Mouse (Mus musculus) midbrain, embryonic 14.5 days (tissue): ENCODE measurements around the gene Polr2b. TPM values are rescaled to one million over a fixed set of nuclear protein-coding genes. Genes with fewer than 3 reads are reported as not detected.
A peak's percentile ranks its signal among the peaks of the same experiment; 100 is the strongest.

Source experiments
- ATAC-seq: fragments of 200-750 bp; cut with Nextera tagmentation; 2 replicates; pipeline ENCODE4 v1.8.0; 2017; ENCODE audit warnings: moderate number of reproducible peaks, moderate library complexity; ENCODE audit not compliant: low FRiP score, low TSS enrichment
- DNase-seq: peaks from one replicate; pipeline ENCODE4 v3.0.0-alpha.2; 2015
- H3K27ac ChIP-seq: fragments of 300-500 bp; sonication (generic); replicated peaks from 2 replicates; pipeline ENCODE4 v1.5.1; 2014; ENCODE audit warnings: mild to moderate bottlenecking, low read depth, low read length, moderate library complexity
- H3K27me3 ChIP-seq: fragments of 300-500 bp; sonication (generic); 2 replicates; pipeline ENCODE4 v1.6.1; 2014; ENCODE audit warnings: low read length, control low read depth, mixed read lengths; ENCODE audit not compliant: control insufficient read depth, insufficient read depth
- H3K36me3 ChIP-seq: fragments of 300-500 bp; sonication (generic); 2 replicates; pipeline ENCODE4 v1.6.1; 2014; ENCODE audit warnings: low read length, control low read depth; ENCODE audit not compliant: control insufficient read depth, insufficient read depth
- H3K4me1 ChIP-seq: fragments of 300-500 bp; sonication (generic); 2 replicates; pipeline ENCODE4 v1.6.1; 2014; ENCODE audit warnings: mild to moderate bottlenecking, antibody characterized with exemption, low read length, control low read depth; ENCODE audit not compliant: control insufficient read depth, insufficient read depth
- H3K4me2 ChIP-seq: fragments of 300-500 bp; sonication (generic); 2 replicates; pipeline ENCODE4 v1.6.1; 2014; ENCODE audit warnings: mild to moderate bottlenecking, low read length, moderate library complexity
- H3K4me3 ChIP-seq: fragments of 300-500 bp; sonication (generic); replicated peaks from 2 replicates; pipeline ENCODE4 v1.5.1; 2014; ENCODE audit warnings: low read depth, low read length
- H3K9ac ChIP-seq: fragments of 300-500 bp; sonication (generic); replicated peaks from 2 replicates; pipeline ENCODE4 v1.6.1; 2014; ENCODE audit warnings: mild to moderate bottlenecking, low read length, moderate library complexity
- H3K9me3 ChIP-seq: fragments of 300-500 bp; sonication (generic); 2 replicates; pipeline ENCODE4 v1.6.1; 2016; ENCODE audit warnings: low read length, control low read depth, mixed read lengths; ENCODE audit not compliant: control insufficient read depth
- whole genome bisulfite sequencing: fragments of 180-500 bp; shearing (Covaris S2); extraction: QIAGEN DNeasy Blood & Tissue Kit; methylation state at CpG from one replicate; pipeline ENCODE4 v1.1.7; 2014; 5-methylcytosine and 5-hydroxymethylcytosine counted together
- polyA plus RNA-seq: library from polyadenylated mRNA; unstranded; fragments of >200 nt; fragmentation: Nextera tagmentation; extraction: Ambion mirVana; gene quantifications from 2 replicates; pipeline ENCODE4 v1.2.1, GENCODE M21; 2014

Polr2b gene
- polyA plus RNA-seq, 1 experiment from 2014 or later: 77.2 TPM

DNA sequence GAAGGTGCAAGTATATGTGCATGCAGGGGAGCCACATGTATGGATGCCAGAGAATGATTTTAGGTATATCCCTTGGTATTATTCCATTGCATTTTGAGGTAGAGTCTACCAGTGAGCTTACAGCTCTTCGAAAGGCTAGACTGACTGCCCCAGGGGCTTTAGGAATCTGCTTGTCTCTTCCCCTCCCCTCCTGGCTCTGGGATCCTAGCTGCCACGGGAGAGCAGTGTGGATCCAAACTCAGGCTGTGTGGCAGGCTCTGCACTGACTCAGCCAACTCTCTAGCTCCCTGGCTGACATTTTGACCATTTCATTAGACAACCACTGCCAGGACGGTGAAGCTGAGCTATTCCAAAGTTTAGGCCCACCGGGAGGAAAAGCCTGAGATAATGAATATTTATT, 65.6 kb downstream of the Polr2b start:
- no peak overlapping the region for H3K4me3 ChIP-seq
- 75% methylated on average over 4 of the region's 4 CpGs for WGBS
- H3K9ac ChIP-seq: no peak overlapping the region
- no peak overlapping the region for H3K27ac ChIP-seq
- no peaks in the 10 kb centered on the region for H3K36me3 ChIP-seq
- ATAC-seq: no peak
- H3K27me3 ChIP-seq: no peaks in the 10 kb centered on the region
- H3K4me1 ChIP-seq: no peaks in the 10 kb centered on the region
- H3K4me2 ChIP-seq: no peak overlapping the region
- no peak for DNase-seq
- H3K9me3 ChIP-seq: no peaks in the 10 kb centered on the region

DNA sequence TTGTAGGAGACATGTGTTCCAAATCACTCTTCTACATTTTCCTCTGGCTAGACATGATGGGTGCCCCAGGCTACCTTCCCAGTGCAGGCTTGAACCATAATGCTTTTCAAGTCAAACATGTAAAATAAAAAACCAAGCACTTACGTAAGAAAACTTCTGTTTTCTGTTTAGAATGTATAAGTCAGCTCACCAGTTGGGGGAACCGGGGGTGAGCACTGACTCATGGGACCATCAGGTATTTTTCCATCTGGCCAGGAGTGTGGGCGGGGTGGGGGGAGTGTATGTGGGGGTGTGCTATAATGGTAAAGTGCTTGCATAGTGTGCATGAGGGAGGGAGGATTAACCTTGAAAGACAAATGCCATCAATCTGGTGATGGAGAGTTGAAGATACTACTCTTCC, 68.1 kb downstream of the Polr2b start:
- no peak for DNase-seq

DNA sequence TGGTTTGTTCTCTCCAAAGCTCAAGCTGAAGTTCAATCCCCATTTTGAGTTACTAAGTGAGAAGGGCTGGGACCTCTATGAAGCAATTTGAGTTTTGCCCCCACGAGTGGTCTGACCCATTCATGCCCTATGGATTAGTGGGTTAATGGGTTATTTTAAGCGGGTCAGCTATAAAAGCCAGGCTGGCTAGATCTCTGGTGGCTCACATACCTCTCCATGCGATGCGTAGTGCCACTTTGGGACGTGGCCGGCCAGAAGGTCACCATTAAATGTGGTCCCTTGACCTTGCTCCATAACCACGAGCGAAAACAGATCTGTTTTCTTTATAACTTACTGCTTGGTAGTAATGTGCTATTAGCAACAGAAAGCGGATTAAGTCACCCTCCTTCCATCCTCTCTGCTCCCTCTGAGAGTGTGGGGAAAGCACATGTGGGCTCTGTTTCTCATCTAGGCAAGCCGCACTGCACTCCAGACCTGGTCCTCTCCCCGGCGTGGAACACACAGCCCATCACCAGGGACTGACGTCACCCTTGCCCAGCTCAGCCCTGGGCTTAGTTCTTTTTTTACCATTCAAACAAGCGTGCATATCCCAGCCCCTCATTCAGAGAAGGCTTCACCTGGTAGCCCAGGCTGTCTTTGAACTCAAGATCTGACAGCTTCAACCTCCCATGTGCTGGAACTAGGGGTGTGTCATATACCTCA, 69.6 kb downstream of the Polr2b start:
- DNase-seq: no peak

More for the DNA sequence above, 68.1 kb downstream of the Polr2b start:
- Histone ChIP-seq H3K4me1 (no peaks in the 10 kb centered on the region), H3K4me3 (no peak overlapping the region), H3K9me3 (no peaks in the 10 kb centered on the region), H3K27me3 (no peaks in the 10 kb centered on the region), H3K4me2 (no peak overlapping the region), H3K9ac (no peak overlapping the region), H3K36me3 (no peaks in the 10 kb centered on the region), H3K27ac (no peak overlapping the region)
- WGBS: 93% methylated on average over 3 of the region's 3 CpGs
- ATAC-seq: no peak

DNA sequence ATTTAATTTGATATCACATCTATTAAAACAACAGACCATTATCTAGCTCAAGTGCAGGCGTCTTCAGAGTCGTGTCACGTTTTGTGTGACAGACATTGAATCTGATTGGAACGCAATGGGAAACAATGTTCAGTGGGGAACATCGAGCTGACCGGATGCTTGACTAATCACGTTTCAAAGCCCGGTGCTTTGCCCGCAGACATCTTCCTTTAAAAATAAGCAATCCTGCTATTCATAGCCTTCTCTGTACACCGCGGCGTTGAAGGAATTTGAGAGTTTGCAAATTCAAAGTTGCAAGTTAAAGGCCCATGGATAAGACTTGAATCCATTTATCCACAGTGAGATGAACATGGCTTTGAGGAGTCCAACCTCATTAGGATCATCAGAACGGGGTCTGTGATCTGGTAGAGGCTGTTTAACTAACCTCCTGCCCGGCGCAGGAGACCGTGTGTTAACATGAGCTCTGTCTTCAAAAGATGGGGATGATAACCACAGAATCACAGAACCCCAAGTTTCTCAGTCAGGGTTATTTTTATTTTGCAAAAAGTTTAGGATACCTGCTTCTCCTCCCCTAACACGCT, 70.5 kb downstream of the Polr2b start:
- ATAC-seq: 0 out of 2 replicates have a peak, but pooled peaks have one; percentile 31

More for the DNA sequence above, 69.6 kb downstream of the Polr2b start:
- Histone ChIP-seq H3K9ac (no peak overlapping the region), H3K27me3 (no peaks in the 10 kb centered on the region), H3K4me1 (no peaks in the 10 kb centered on the region), H3K4me2 (no peak overlapping the region), H3K36me3 (no peaks in the 10 kb centered on the region), H3K9me3 (no peaks in the 10 kb centered on the region), H3K4me3 (no peak overlapping the region), H3K27ac (no peak overlapping the region)
- WGBS: 72% methylated on average over 14 of the region's 14 CpGs
- no peak for ATAC-seq

DNA sequence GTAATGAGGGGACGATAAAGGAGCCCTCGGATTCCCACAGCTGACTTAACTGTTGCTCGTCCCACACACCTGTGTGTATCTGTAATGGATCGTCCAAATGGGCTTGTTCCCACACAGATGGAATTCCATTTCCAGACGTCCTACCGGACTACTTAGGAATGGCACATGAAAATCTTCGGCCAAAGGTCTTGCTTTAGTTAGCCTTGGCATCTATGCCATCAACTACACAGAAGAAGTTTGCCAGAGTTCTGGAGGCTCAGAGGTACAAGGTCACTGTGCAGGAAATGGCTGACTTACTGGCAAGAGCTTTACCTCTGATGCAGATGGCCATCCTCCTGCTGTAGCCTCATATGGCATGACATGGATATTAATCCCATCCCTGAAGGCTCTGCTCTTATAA, 71.3 kb downstream of the Polr2b start:
- Histone ChIP-seq H3K4me3 (no peak overlapping the region), H3K4me1 (no peaks in the 10 kb centered on the region), H3K4me2 (no peak overlapping the region), H3K27ac (no peak overlapping the region), H3K36me3 (no peaks in the 10 kb centered on the region), H3K9ac (no peak overlapping the region), H3K27me3 (no peaks in the 10 kb centered on the region), H3K9me3 (no peaks in the 10 kb centered on the region)
- ATAC-seq (no peak), DNase-seq (no peak)
- 74% methylated on average over 7 of the region's 7 CpGs for WGBS

More for the DNA sequence above, 70.5 kb downstream of the Polr2b start:
- H3K4me2 ChIP-seq: no peak overlapping the region
- H3K27me3 ChIP-seq: no peaks in the 10 kb centered on the region
- no peaks in the 10 kb centered on the region for H3K36me3 ChIP-seq
- H3K9me3 ChIP-seq: no peaks in the 10 kb centered on the region
- peak; percentile 63 for DNase-seq
- 33% methylated on average over 17 of the region's 17 CpGs for WGBS
- H3K27ac ChIP-seq: no peak overlapping the region
- H3K4me3 ChIP-seq: no peak overlapping the region
- H3K9ac ChIP-seq: no peak overlapping the region
- H3K4me1 ChIP-seq: no peaks in the 10 kb centered on the region

DNA sequence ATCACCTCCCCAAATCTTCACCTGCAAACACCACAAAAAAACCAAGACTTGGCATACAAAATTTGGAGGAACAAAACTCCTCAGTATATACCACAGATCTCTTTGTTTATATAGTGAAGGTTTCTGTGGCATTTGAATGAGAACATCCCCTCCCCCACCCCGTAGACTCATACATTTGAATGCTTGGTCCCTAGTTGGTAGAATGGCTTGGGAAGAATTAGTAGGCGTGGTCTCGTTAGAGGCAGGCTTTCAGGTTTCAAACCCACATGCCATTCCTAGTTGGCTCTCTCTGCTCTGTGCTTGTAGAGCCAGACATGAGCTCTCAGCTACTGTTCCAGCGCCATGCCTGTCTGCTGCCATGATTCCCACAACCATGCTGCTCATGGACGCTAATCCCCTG, 71.7 kb downstream of the Polr2b start:
- Histone ChIP-seq H3K9me3 (no peaks in the 10 kb centered on the region), H3K4me1 (no peaks in the 10 kb centered on the region), H3K27ac (no peak overlapping the region), H3K9ac (no peak overlapping the region), H3K4me3 (no peak overlapping the region), H3K27me3 (no peaks in the 10 kb centered on the region), H3K36me3 (no peaks in the 10 kb centered on the region), H3K4me2 (no peak overlapping the region)
- 88% methylated on average over 5 of the region's 5 CpGs for WGBS
- no peak for DNase-seq
- no peak for ATAC-seq

DNA sequence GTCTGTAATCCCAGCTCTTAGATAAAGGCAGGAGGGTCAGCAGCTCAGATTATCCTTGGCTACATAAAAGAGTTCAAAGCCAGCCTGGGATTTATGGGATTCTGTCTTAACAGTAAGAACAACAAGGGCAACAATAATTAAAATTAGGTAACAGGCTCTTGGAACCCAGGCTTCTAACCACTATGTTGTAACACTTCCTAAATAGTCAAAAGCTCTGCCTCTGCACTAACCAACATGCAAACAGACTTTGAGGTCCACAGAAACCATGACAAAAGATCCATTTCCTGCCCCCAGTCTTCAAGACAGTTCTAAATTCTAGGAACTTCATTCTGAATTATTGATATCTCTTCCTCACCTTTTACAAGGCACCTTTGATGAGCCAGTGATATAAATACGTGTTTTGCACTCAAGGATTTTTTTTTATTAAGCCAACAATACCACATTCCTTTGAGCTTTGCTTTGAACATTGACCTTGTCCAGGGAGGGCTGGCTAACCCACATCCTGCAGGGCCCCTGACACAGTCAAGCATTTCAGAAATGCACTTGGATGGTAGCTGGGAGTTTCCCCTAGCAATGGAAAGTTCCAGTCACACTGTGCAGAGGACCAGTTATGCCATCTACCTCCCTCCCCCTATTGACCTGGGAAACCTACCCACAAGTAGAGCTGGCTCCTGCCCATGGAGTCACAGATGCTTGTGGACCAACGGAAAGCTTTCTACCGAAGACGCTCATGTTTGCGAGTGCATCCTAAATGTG, 74.0 kb downstream of the Polr2b start:
- Histone ChIP-seq H3K4me1 (no peaks in the 10 kb centered on the region), H3K9ac (no peak overlapping the region), H3K9me3 (no peaks in the 10 kb centered on the region), H3K4me2 (no peak overlapping the region), H3K27me3 (no peaks in the 10 kb centered on the region), H3K27ac (no peak overlapping the region), H3K36me3 (no peaks in the 10 kb centered on the region), H3K4me3 (no peak overlapping the region)
- DNase-seq (no peak), ATAC-seq (no peak)
- WGBS: 89% methylated on average over 5 of the region's 5 CpGs

DNA sequence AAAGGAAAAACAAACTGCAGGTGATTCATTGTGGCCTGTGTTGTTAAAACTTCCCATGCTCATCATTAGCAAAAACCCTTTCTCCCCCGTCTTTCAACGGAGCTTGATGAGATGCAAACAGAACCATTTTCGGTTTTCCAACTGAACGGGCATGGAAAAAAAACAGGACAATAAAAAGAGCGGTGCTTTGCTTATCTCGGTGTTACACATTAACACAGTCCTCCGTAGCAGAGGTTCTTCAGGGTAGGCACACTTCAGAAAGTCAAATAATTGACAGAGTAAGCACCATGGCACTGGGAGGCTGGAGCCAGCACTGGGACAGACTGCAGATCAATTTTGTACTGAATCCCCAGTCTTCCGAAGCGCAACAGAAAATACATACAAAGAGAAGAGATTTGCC, 74.8 kb downstream of the Polr2b start:
- Histone ChIP-seq H3K9me3 (no peaks in the 10 kb centered on the region), H3K36me3 (no peaks in the 10 kb centered on the region), H3K9ac (no peak overlapping the region), H3K4me2 (no peak overlapping the region), H3K27ac (no peak overlapping the region), H3K27me3 (no peaks in the 10 kb centered on the region), H3K4me1 (no peaks in the 10 kb centered on the region), H3K4me3 (no peak overlapping the region)
- 81% methylated on average over 9 of the region's 9 CpGs for WGBS
- ATAC-seq: no peak
- DNase-seq: no peak
